Mouse (Mus musculus): ENCODE results near the gene Pdlim4. TPM values are rescaled to one million over a fixed set of nuclear protein-coding genes. Genes with fewer than 3 reads are reported as not detected.

Pdlim4 gene
- polyA plus RNA-seq, 1 experiment from 2014 or later = 45.3 TPM

DNA sequence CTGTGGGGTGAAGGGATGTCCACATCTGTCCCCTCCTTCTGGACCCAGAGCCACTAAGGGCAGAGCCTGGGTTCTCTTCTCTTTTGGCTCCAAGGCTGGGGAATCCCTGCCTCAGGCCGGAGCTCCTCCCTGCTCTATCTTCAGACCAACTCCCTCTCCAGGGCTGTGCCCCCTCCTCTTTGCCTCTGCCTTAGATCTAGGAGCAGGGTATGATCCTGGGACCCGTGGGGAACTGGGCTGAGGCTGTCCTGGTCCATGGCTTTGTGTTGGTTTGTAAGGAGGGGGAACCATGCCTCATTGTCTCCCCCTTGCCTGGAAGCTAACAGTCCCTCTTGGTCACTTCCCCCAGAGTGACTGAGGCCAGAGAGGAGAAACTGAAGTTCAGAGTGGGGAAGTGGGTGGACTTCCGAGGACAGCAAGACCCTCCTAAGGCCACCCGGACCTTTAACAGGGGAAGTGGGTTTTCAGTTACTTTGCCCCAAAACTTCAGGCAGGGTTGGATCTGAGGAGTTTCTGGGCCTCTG, 756 bp downstream of the Pdlim4 start:
- no peak overlapping the region for H3K27ac ChIP-seq (ENCODE audit: low read depth, low read length)
- H3K4me3 ChIP-seq (ENCODE audit: low read depth, low read length) = peak overlapping the region; percentile 54
- no peaks in the 10 kb centered on the region for H3K27me3 ChIP-seq (ENCODE audit: control insufficient read depth, insufficient read depth, low read length)

DNA sequence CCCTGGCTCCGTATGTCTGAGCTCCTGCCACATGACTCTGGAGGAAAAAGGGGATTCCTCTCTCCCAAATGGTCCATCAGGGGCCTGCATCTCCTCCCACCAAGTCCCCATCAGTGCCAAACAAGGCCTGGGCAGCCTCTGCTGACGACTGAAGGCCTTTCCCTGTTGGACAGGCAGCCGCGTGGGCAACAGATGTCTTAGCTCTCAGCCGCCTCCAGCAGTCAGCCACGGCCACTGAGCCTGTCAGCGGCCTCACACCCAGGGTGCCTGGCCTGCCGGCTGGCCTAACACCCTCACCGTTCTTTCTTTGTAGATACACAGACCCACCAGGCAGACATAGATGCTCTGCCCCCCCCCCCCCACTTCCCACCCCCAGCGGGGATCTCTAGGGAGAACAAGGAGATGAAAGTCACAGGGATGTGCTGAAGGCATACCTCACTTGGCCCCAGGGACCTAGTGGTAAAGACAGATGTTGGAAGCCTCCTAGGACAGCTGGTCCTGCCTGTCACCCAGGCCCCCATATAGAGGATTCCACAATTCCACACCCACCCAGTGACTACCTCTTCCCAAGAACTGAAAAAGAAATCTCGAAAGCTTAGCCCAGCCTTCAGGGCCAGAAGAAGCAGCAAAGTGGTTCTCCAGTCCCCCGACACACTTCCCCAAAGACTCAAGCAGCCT, 1.4 kb downstream of the Pdlim4 start:
- no peak for DNase-seq (ENCODE audit: low spot score)
- Histone ChIP-seq H3K27me3 (ENCODE audit: control insufficient read depth, insufficient read depth, low read length) (no peaks in the 10 kb centered on the region), H3K9me3 (ENCODE audit: control insufficient read depth, low read length) (no peaks in the 10 kb centered on the region), H3K9ac (ENCODE audit: low read length) (peak overlapping the region; percentile 44), H3K4me3 (ENCODE audit: low read depth, low read length) (0 out of 2 replicates have a peak overlapping the region, but pooled peaks have one; percentile 54), H3K36me3 (ENCODE audit: control insufficient read depth, insufficient read depth, low read length) (no peaks in the 10 kb centered on the region), H3K27ac (ENCODE audit: low read depth, low read length) (no peak overlapping the region), H3K4me2 (ENCODE audit: low read depth, low read length, severe bottlenecking) (peak overlapping the region; percentile 39), H3K4me1 (replicated peaks; ENCODE audit: control insufficient read depth, insufficient read depth, low read length) (peaks cover 9% of the 10 kb centered on the region)
- no peak for ATAC-seq (replicated peaks; ENCODE audit: low FRiP score)
- WGBS = 38% methylated on average over 12 of the region's 12 CpGs

More for the DNA sequence above, 756 bp downstream of the Pdlim4 start:
- H3K4me2 ChIP-seq (ENCODE audit: low read depth, low read length, severe bottlenecking) = peak overlapping the region; percentile 84
- H3K9ac ChIP-seq (ENCODE audit: low read length) = peak overlapping the region; percentile 62
- DNase-seq (ENCODE audit: low spot score) = no peak
- no peaks in the 10 kb centered on the region for H3K36me3 ChIP-seq (ENCODE audit: control insufficient read depth, insufficient read depth, low read length)
- ATAC-seq (replicated peaks; ENCODE audit: low FRiP score) = no peak
- H3K4me1 ChIP-seq (replicated peaks; ENCODE audit: control insufficient read depth, insufficient read depth, low read length) = peaks cover 9% of the 10 kb centered on the region
- no peaks in the 10 kb centered on the region for H3K9me3 ChIP-seq (ENCODE audit: control insufficient read depth, low read length)
- 45% methylated on average over 4 of the region's 4 CpGs for WGBS

DNA sequence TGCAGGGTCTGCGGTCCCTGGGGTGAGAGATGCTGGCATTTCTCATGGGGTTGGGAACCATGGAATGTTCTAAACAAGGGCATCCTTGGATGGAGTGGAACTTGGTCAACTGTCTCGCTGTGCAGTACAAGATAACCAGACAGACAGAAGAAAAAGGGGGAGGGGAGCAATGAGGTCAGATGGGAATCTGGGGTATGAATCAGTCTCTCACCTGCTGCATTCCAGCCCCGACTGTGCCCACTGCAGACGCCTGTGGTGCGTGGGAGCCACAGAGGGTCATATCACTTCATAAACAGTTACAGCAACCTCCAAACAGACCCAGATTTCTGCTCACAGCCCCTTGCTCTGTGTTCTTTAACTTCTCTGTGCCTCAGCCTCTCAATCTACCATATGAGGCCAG, 2.4 kb downstream of the Pdlim4 start:
- no peaks in the 10 kb centered on the region for H3K27me3 ChIP-seq (ENCODE audit: control insufficient read depth, insufficient read depth, low read length)
- WGBS = 83% methylated on average over 5 of the region's 5 CpGs
- H3K4me1 ChIP-seq (replicated peaks; ENCODE audit: control insufficient read depth, insufficient read depth, low read length) = peaks cover 9% of the 10 kb centered on the region
- H3K36me3 ChIP-seq (ENCODE audit: control insufficient read depth, insufficient read depth, low read length) = no peaks in the 10 kb centered on the region
- H3K4me2 ChIP-seq (ENCODE audit: low read depth, low read length, severe bottlenecking) = no peak overlapping the region
- H3K9me3 ChIP-seq (ENCODE audit: control insufficient read depth, low read length) = no peaks in the 10 kb centered on the region
- no peak for DNase-seq (ENCODE audit: low spot score)
- no peak for ATAC-seq (replicated peaks; ENCODE audit: low FRiP score)
- H3K27ac ChIP-seq (ENCODE audit: low read depth, low read length) = no peak overlapping the region
- H3K9ac ChIP-seq (ENCODE audit: low read length) = no peak overlapping the region
- H3K4me3 ChIP-seq (ENCODE audit: low read depth, low read length) = no peak overlapping the region

DNA sequence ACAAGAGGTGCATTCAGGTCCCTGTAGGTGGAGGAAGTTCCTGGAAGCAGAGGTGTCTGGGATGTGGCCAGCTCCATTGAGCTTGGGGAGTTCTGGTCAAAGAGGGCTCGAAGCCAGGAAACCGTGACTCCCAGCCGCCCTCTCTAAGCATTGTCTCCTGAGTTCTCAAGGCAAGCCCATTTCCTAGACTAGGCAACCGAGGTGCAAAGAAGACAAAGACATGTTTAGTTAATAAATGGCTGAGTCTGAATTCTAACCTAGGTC, 3.0 kb downstream of the Pdlim4 start:
- Histone ChIP-seq H3K9ac (ENCODE audit: low read length) (no peak overlapping the region), H3K4me3 (ENCODE audit: low read depth, low read length) (no peak overlapping the region), H3K9me3 (ENCODE audit: control insufficient read depth, low read length) (no peaks in the 10 kb centered on the region), H3K4me1 (replicated peaks; ENCODE audit: control insufficient read depth, insufficient read depth, low read length) (peaks cover 9% of the 10 kb centered on the region), H3K36me3 (ENCODE audit: control insufficient read depth, insufficient read depth, low read length) (no peaks in the 10 kb centered on the region), H3K4me2 (ENCODE audit: low read depth, low read length, severe bottlenecking) (no peak overlapping the region), H3K27ac (ENCODE audit: low read depth, low read length) (no peak overlapping the region), H3K27me3 (ENCODE audit: control insufficient read depth, insufficient read depth, low read length) (no peaks in the 10 kb centered on the region)
- WGBS = 91% methylated on average over 4 of the region's 4 CpGs
- DNase-seq (ENCODE audit: low spot score) = no peak
- ATAC-seq (replicated peaks; ENCODE audit: low FRiP score) = no peak

DNA sequence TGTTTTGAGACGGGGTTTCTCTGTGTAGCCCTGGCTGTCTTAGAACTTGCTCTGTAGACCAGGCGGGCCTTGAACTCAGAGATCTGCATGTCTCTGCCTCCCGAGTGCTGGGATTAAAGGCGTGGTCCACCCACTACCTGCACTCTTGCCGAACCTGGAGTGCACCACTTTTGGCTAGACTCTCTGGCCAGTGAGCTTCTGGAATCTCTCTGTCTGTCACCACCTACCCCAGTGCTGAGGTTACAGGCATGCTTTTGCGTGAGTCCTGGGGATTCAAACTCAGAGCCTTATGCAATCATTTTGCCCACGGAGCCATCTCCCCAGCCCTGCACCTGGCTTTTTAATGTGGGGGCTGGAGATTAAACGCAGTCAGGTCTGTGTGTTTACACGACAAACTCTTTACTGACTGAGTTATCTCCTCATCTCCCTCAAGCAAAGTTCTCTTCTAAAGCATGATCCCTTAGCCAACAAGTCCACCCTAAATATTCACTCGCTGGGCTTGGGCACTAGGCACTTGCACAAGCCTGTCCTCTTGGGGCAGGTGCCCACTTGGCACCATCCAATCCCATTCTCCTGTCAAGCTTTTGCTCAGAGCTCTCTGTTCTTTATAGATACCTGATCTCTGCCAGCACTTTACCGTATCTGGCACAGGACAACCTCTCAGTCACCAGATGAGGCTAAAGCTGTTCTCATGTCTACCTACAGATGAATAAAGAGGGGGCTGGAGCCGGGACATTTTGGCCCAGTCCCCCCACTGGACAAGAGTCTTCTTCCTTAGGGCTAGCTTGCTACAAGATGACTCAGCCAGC, 3.5 kb downstream of the Pdlim4 start:
- WGBS = 91% methylated on average over 12 of the region's 12 CpGs
- DNase-seq (ENCODE audit: low spot score) = no peak
- Histone ChIP-seq H3K27me3 (ENCODE audit: control insufficient read depth, insufficient read depth, low read length) (no peaks in the 10 kb centered on the region), H3K4me3 (ENCODE audit: low read depth, low read length) (no peak overlapping the region), H3K4me2 (ENCODE audit: low read depth, low read length, severe bottlenecking) (no peak overlapping the region), H3K9me3 (ENCODE audit: control insufficient read depth, low read length) (no peaks in the 10 kb centered on the region), H3K4me1 (replicated peaks; ENCODE audit: control insufficient read depth, insufficient read depth, low read length) (peaks cover 9% of the 10 kb centered on the region), H3K36me3 (ENCODE audit: control insufficient read depth, insufficient read depth, low read length) (no peaks in the 10 kb centered on the region), H3K27ac (ENCODE audit: low read depth, low read length) (no peak overlapping the region), H3K9ac (ENCODE audit: low read length) (no peak overlapping the region)
- no peak for ATAC-seq (replicated peaks; ENCODE audit: low FRiP score)

DNA sequence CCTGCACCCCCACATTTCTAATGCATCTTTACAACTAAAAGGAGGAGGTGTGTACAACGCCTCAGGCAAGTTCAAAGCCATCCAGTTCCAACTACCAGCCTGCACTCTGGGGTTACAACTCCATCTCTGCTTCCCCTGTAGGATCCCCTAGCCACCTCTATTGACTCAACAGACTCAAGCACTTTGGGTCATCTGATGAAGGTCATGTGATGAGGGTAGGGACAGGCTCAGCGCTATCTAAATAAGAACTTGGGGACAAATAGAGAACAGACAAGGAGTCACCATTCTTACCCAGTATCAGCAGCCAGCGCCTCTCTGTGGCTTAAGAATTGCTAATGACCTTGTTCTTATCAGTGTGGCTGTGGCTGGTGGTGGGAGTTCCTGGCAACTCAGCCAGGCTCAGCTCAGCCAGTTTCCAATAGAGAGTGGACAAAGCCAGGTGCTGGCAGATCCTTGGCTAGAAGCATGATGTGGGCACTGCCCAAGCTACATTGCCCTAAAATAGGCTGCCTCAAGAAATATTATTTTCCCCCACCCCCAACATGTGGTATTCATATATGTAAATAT, 4.3 kb downstream of the Pdlim4 start:
- Histone ChIP-seq H3K27me3 (ENCODE audit: control insufficient read depth, insufficient read depth, low read length) (no peaks in the 10 kb centered on the region), H3K9me3 (ENCODE audit: control insufficient read depth, low read length) (no peaks in the 10 kb centered on the region), H3K9ac (ENCODE audit: low read length) (no peak overlapping the region), H3K36me3 (ENCODE audit: control insufficient read depth, insufficient read depth, low read length) (no peaks in the 10 kb centered on the region), H3K27ac (ENCODE audit: low read depth, low read length) (no peak overlapping the region), H3K4me1 (replicated peaks; ENCODE audit: control insufficient read depth, insufficient read depth, low read length) (peaks cover 9% of the 10 kb centered on the region), H3K4me2 (ENCODE audit: low read depth, low read length, severe bottlenecking) (no peak overlapping the region), H3K4me3 (ENCODE audit: low read depth, low read length) (no peak overlapping the region)
- DNase-seq (ENCODE audit: low spot score) = no peak
- WGBS = 79% methylated on average over 3 of the region's 3 CpGs
- ATAC-seq (replicated peaks; ENCODE audit: low FRiP score) = no peak

DNA sequence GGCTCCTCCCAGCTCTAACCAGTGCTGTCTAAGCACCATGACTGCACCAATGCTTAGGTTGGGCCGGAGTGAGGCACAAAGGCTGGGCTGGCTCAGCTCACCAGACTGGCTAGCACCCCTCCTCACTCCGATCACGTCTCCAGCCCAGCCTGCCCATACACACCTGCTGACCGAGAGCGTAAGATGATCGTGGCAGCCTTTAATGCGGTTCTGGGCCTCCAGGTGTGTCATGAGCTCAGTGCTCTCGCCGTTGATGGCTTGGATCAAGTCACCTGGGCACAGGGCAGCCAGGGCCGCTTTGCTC, 5.4 kb downstream of the Pdlim4 start:
- Histone ChIP-seq H3K9ac (ENCODE audit: low read length) (no peak overlapping the region), H3K27me3 (ENCODE audit: control insufficient read depth, insufficient read depth, low read length) (no peaks in the 10 kb centered on the region), H3K4me1 (replicated peaks; ENCODE audit: control insufficient read depth, insufficient read depth, low read length) (peaks cover 13% of the 10 kb centered on the region), H3K4me2 (ENCODE audit: low read depth, low read length, severe bottlenecking) (no peak overlapping the region), H3K27ac (ENCODE audit: low read depth, low read length) (no peak overlapping the region), H3K36me3 (ENCODE audit: control insufficient read depth, insufficient read depth, low read length) (no peaks in the 10 kb centered on the region), H3K4me3 (ENCODE audit: low read depth, low read length) (no peak overlapping the region), H3K9me3 (ENCODE audit: control insufficient read depth, low read length) (no peaks in the 10 kb centered on the region)
- WGBS = 86% methylated on average over 10 of the region's 10 CpGs
- no peak for ATAC-seq (replicated peaks; ENCODE audit: low FRiP score)
- DNase-seq (ENCODE audit: low spot score) = no peak

DNA sequence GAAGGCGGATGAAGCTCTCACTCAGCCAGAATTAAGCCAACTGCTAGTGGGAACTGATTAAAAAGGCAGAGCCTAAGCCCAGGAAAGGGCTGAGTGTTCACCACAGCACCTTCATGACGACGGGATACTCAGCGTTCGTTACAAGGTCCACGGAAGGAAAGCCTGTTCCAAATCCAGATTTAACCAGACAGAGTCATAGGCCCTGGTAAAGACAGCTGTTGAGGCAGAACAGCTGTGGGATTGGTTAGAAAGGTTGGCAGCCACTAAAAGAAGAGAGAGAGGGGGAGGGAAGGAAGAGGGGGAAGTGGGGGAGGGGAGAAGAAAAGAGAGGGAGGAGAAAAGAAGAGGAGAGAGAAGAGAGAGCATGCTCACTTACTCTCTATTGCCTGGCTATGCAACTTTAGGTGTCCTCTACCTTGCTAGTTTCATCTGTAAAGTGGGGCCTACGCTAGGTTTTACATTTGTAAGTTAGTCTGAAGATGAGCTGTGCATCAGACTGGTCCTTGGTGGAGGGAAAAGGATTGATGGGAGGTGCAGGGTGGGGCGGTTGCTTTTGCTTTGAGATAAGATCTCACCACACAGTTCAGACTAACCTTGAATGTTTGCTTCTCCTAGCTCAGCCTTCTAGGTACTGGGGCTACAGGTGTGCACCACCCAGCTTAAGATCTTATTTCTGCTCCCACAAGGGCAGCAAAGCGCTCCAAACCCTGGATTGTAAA, 5.9 kb downstream of the Pdlim4 start:
- Histone ChIP-seq H3K27me3 (ENCODE audit: control insufficient read depth, insufficient read depth, low read length) (no peaks in the 10 kb centered on the region), H3K4me2 (ENCODE audit: low read depth, low read length, severe bottlenecking) (no peak overlapping the region), H3K4me1 (replicated peaks; ENCODE audit: control insufficient read depth, insufficient read depth, low read length) (peaks cover 17% of the 10 kb centered on the region), H3K4me3 (ENCODE audit: low read depth, low read length) (no peak overlapping the region), H3K36me3 (ENCODE audit: control insufficient read depth, insufficient read depth, low read length) (no peaks in the 10 kb centered on the region), H3K9me3 (ENCODE audit: control insufficient read depth, low read length) (no peaks in the 10 kb centered on the region), H3K27ac (ENCODE audit: low read depth, low read length) (no peak overlapping the region), H3K9ac (ENCODE audit: low read length) (no peak overlapping the region)
- DNase-seq (ENCODE audit: low spot score) = no peak
- WGBS = 82% methylated on average over 9 of the region's 9 CpGs
- no peak for ATAC-seq (replicated peaks; ENCODE audit: low FRiP score)

Measured in forebrain, embryonic 11.5 days (tissue).